Mouse (Mus musculus): ENCODE measurements around the gene Tfb1m.

- no peak for TF ChIP-seq CTCF (IDR thresholded peaks at IDR 0.05; ENCODE audit: low read depth, low read length)
- no peak for TF ChIP-seq GATA1 (IDR thresholded peaks at IDR 0.05; ENCODE audit: borderline replicate concordance, low read length)
- TF ChIP-seq GATA2 (IDR thresholded peaks at IDR 0.05; ENCODE audit: borderline replicate concordance, low read depth, low read length) = no peak
Observed at GRCm38 (mm10) chr17:3547725-3548124, 9.9 kb downstream of the Tfb1m start.
